Mouse (Mus musculus) forebrain, embryonic 14.5 days (tissue): Measurements from ENCODE around the gene Poc1b. TPM values are rescaled to one million over a fixed set of nuclear protein-coding genes. Genes with fewer than 3 reads are reported as not detected.
A peak's percentile ranks its signal among the peaks of the same experiment; 100 is the strongest.

Source experiments
- ATAC-seq: fragments of 200-750 bp; cut with Nextera tagmentation; 2 replicates; pipeline ENCODE4 v1.8.0; 2017; ENCODE audit warnings: mild to moderate bottlenecking, moderate library complexity
- DNase-seq: peaks from one replicate; pipeline ENCODE4 v3.0.0-alpha.2; 2015; ENCODE audit warnings: low spot score
- H3K27ac ChIP-seq: fragments of 300-500 bp; sonication (generic); 2 replicates; pipeline ENCODE4 v1.5.1; 2014; ENCODE audit warnings: low read depth, mild to moderate bottlenecking, control low read depth, low read length, moderate library complexity
- H3K27me3 ChIP-seq: fragments of 300-500 bp; sonication (generic); replicated peaks from 2 replicates; pipeline ENCODE4 v1.6.1; 2014; ENCODE audit warnings: low read length, control low read depth, mixed read lengths; ENCODE audit not compliant: control insufficient read depth, insufficient read depth
- H3K36me3 ChIP-seq: fragments of 300-500 bp; sonication (generic); 2 replicates; pipeline ENCODE4 v1.6.1; 2014; ENCODE audit warnings: low read length, control low read depth; ENCODE audit not compliant: control insufficient read depth, insufficient read depth
- H3K4me1 ChIP-seq: fragments of 300-500 bp; sonication (generic); 2 replicates; pipeline ENCODE4 v1.6.1; 2014; ENCODE audit warnings: antibody characterized with exemption, low read length, control low read depth; ENCODE audit not compliant: control insufficient read depth, insufficient read depth
- H3K4me2 ChIP-seq: fragments of 300-500 bp; sonication (generic); 2 replicates; pipeline ENCODE4 v1.6.1; 2014; ENCODE audit warnings: mild to moderate bottlenecking, control low read depth, low read length
- H3K4me3 ChIP-seq: fragments of 300-500 bp; sonication (generic); 2 replicates; pipeline ENCODE4 v1.5.1; 2014; ENCODE audit warnings: low read depth, low read length, control low read depth
- H3K9ac ChIP-seq: fragments of 300-500 bp; sonication (generic); 2 replicates; pipeline ENCODE4 v1.6.1; 2014; ENCODE audit warnings: mild to moderate bottlenecking, low read length, control low read depth, moderate library complexity
- H3K9me3 ChIP-seq: fragments of 300-500 bp; sonication (generic); replicated peaks from 2 replicates; pipeline ENCODE4 v1.6.1; 2016; ENCODE audit warnings: low read length, control low read depth, mixed read lengths; ENCODE audit not compliant: control insufficient read depth
- WGBS: fragments of 180-500 bp; shearing (Covaris S2); extraction: QIAGEN DNeasy Blood & Tissue Kit; methylation state at CpG from one replicate; pipeline ENCODE4 v1.1.7; 2014; 5-methylcytosine and 5-hydroxymethylcytosine counted together
- polyA plus RNA-seq: library from polyadenylated mRNA; unstranded; fragments of >200 nt; fragmentation: Nextera tagmentation; extraction: Ambion mirVana; gene quantifications from 2 replicates; pipeline ENCODE4 v1.2.1, GENCODE M21; 2014

Gene Poc1b
- polyA plus RNA-seq, 1 experiment from 2014 or later: 20.8 TPM

GRCm38 (mm10) chr10:99084397-99085239 lies 22.2 kb upstream of the Poc1b start:
- H3K9ac ChIP-seq: no peak overlapping the region
- H3K4me3 ChIP-seq: no peak overlapping the region
- H3K9me3 ChIP-seq: no peaks in the 10 kb centered on the region
- ATAC-seq: peak; percentile 92
- 48% methylated on average over 23 of the region's 23 CpGs for WGBS
- no peaks in the 10 kb centered on the region for H3K27me3 ChIP-seq
- peak; percentile 94 for DNase-seq
- H3K27ac ChIP-seq: no peak overlapping the region
- H3K4me2 ChIP-seq: peak overlapping the region; percentile 20; the same call in 1 of the 2 replicates
- H3K4me1 ChIP-seq: no peaks in the 10 kb centered on the region
- H3K36me3 ChIP-seq: no peaks in the 10 kb centered on the region

GRCm38 (mm10) chr10:99085240-99085587 lies 21.6 kb upstream of the Poc1b start:
- H3K4me1 ChIP-seq: no peaks in the 10 kb centered on the region
- no peak overlapping the region for H3K27ac ChIP-seq
- H3K27me3 ChIP-seq: no peaks in the 10 kb centered on the region
- H3K4me2 ChIP-seq: no peak overlapping the region
- no peak overlapping the region for H3K4me3 ChIP-seq
- DNase-seq: no peak
- H3K9ac ChIP-seq: no peak overlapping the region
- H3K36me3 ChIP-seq: no peaks in the 10 kb centered on the region
- WGBS: 75% methylated on average over 6 of the region's 6 CpGs
- no peaks in the 10 kb centered on the region for H3K9me3 ChIP-seq
- peak; percentile 43 for ATAC-seq

GRCm38 (mm10) chr10:99086029-99086428 lies 20.8 kb upstream of the Poc1b start:
- H3K4me2 ChIP-seq: no peak overlapping the region
- H3K27me3 ChIP-seq: no peaks in the 10 kb centered on the region
- ATAC-seq: no peak
- no peak overlapping the region for H3K9ac ChIP-seq
- H3K36me3 ChIP-seq: no peaks in the 10 kb centered on the region
- no peak for DNase-seq
- H3K4me3 ChIP-seq: no peak overlapping the region
- H3K4me1 ChIP-seq: no peaks in the 10 kb centered on the region
- no peak overlapping the region for H3K27ac ChIP-seq
- no peaks in the 10 kb centered on the region for H3K9me3 ChIP-seq
- WGBS: 63% methylated on average over 6 of the region's 6 CpGs

GRCm38 (mm10) chr10:99089906-99090305 lies 16.9 kb upstream of the Poc1b start:
- Histone ChIP-seq H3K36me3 (no peaks in the 10 kb centered on the region), H3K27ac (no peak overlapping the region), H3K27me3 (no peaks in the 10 kb centered on the region), H3K4me2 (no peak overlapping the region), H3K4me3 (no peak overlapping the region), H3K9me3 (no peaks in the 10 kb centered on the region), H3K4me1 (no peaks in the 10 kb centered on the region), H3K9ac (no peak overlapping the region)
- no peak for ATAC-seq
- DNase-seq: no peak
- 85% methylated on average over 6 of the region's 6 CpGs for WGBS

GRCm38 (mm10) chr10:99093364-99093763 lies 13.5 kb upstream of the Poc1b start:
- 86% methylated on average over 2 of the region's 2 CpGs for WGBS

GRCm38 (mm10) chr10:99095114-99095513 lies 11.7 kb upstream of the Poc1b start:
- H3K4me2 ChIP-seq: no peak overlapping the region
- no peaks in the 10 kb centered on the region for H3K27me3 ChIP-seq
- no peak overlapping the region for H3K4me3 ChIP-seq
- H3K9me3 ChIP-seq: no peaks in the 10 kb centered on the region
- no peak overlapping the region for H3K9ac ChIP-seq
- ATAC-seq (no peak), DNase-seq (no peak)
- no peaks in the 10 kb centered on the region for H3K4me1 ChIP-seq
- WGBS: 74% methylated on average over 2 of the region's 2 CpGs
- H3K36me3 ChIP-seq: no peaks in the 10 kb centered on the region
- H3K27ac ChIP-seq: no peak overlapping the region

More at GRCm38 (mm10) chr10:99093364-99093763, 13.5 kb upstream of the Poc1b start:
- Histone ChIP-seq H3K4me1 (no peaks in the 10 kb centered on the region), H3K27me3 (no peaks in the 10 kb centered on the region), H3K9ac (no peak overlapping the region), H3K9me3 (no peaks in the 10 kb centered on the region), H3K36me3 (no peaks in the 10 kb centered on the region), H3K4me3 (no peak overlapping the region), H3K27ac (no peak overlapping the region), H3K4me2 (no peak overlapping the region)
- DNase-seq: no peak
- ATAC-seq: no peak

GRCm38 (mm10) chr10:99097374-99097773 lies 9.5 kb upstream of the Poc1b start:
- Histone ChIP-seq H3K4me3 (no peak overlapping the region), H3K4me1 (no peaks in the 10 kb centered on the region), H3K36me3 (no peaks in the 10 kb centered on the region), H3K27ac (no peak overlapping the region), H3K9me3 (no peaks in the 10 kb centered on the region), H3K27me3 (no peaks in the 10 kb centered on the region), H3K9ac (no peak overlapping the region), H3K4me2 (no peak overlapping the region)
- 74% methylated on average over 10 of the region's 10 CpGs for WGBS
- peak; percentile 49 for DNase-seq
- ATAC-seq: peak; percentile 26; the same call in 1 of the 2 replicates

GRCm38 (mm10) chr10:99105522-99105921 lies 1.3 kb upstream of the Poc1b start:
- WGBS: 91% methylated on average over 3 of the region's 3 CpGs
- Histone ChIP-seq H3K27me3 (no peaks in the 10 kb centered on the region), H3K9ac (no peak overlapping the region), H3K9me3 (no peaks in the 10 kb centered on the region), H3K4me2 (peak overlapping the region; percentile 54; the same call in 1 of the 2 replicates), H3K4me3 (no peak overlapping the region), H3K36me3 (peaks cover 13% of the 10 kb centered on the region), H3K4me1 (peaks cover 8% of the 10 kb centered on the region), H3K27ac (no peak overlapping the region)
- DNase-seq: no peak
- ATAC-seq: no peak

- peaks cover 8% of the 10 kb centered on the region for H3K4me1 ChIP-seq
- H3K36me3 ChIP-seq: peaks cover 20% of the 10 kb centered on the region
- H3K4me3 ChIP-seq: peak overlapping the region; percentile 81
- H3K4me2 ChIP-seq: peak overlapping the region; percentile 54
- peak overlapping the region; percentile 85 for H3K9ac ChIP-seq
- H3K27me3 ChIP-seq: no peaks in the 10 kb centered on the region
- H3K9me3 ChIP-seq: no peaks in the 10 kb centered on the region
- H3K27ac ChIP-seq: no peak overlapping the region; the same call in 1 of the 2 replicates
- WGBS: 16% methylated on average over 8 of the region's 8 CpGs
- ATAC-seq: peak; percentile 2; the same call in 1 of the 2 replicates
- DNase-seq: no peak
Observed at GRCm38 (mm10) chr10:99106311-99106702, 529 bp upstream of the Poc1b start.
